Mouse (Mus musculus) forebrain, embryonic 16.5 days (tissue): ENCODE results near the gene Tdo2. TPM values are rescaled to one million over a fixed set of nuclear protein-coding genes. Genes with fewer than 3 reads are reported as not detected.

Experiments
- ATAC-seq: fragments of 200-750 bp; cut with Nextera tagmentation; 2 replicates; pipeline ENCODE4 v1.8.0; 2017; ENCODE audit warnings: mild to moderate bottlenecking, moderate library complexity
- H3K27ac ChIP-seq: fragments of 300-500 bp; sonication (generic); 2 replicates; pipeline ENCODE4 v1.5.1; 2014; ENCODE audit warnings: low read length, control low read depth
- H3K27me3 ChIP-seq: fragments of 300-500 bp; sonication (generic); replicated peaks from 2 replicates; pipeline ENCODE4 v1.6.1; 2014; ENCODE audit warnings: low read length; ENCODE audit not compliant: control insufficient read depth, insufficient read depth
- H3K36me3 ChIP-seq: fragments of 300-500 bp; sonication (generic); 2 replicates; pipeline ENCODE4 v1.6.1; 2014; ENCODE audit not compliant: control insufficient read depth, insufficient read depth
- H3K4me1 ChIP-seq: fragments of 300-500 bp; sonication (generic); replicated peaks from 2 replicates; pipeline ENCODE4 v1.6.1; 2014; ENCODE audit warnings: low read length; ENCODE audit not compliant: control insufficient read depth, insufficient read depth
- H3K4me2 ChIP-seq: fragments of 300-500 bp; sonication (generic); 2 replicates; pipeline ENCODE4 v1.6.1; 2014; ENCODE audit warnings: mild to moderate bottlenecking, low read length, control low read depth
- H3K4me3 ChIP-seq: fragments of 300-500 bp; sonication (generic); replicated peaks from 2 replicates; pipeline ENCODE4 v1.5.1; 2014; ENCODE audit warnings: mild to moderate bottlenecking, low read length, control low read depth
- H3K9ac ChIP-seq: fragments of 300-500 bp; sonication (generic); replicated peaks from 2 replicates; pipeline ENCODE4 v1.6.1; 2014; ENCODE audit warnings: low read depth, low read length, control low read depth
- H3K9me3 ChIP-seq: fragments of 300-500 bp; sonication (generic); 2 replicates; pipeline ENCODE4 v1.6.1; 2016; ENCODE audit warnings: low read length; ENCODE audit not compliant: control insufficient read depth
- WGBS: fragments of 180-500 bp; shearing (Covaris S2); extraction: QIAGEN DNeasy Blood & Tissue Kit; methylation state at CpG from one replicate; pipeline ENCODE4 v1.1.7; 2014; 5-methylcytosine and 5-hydroxymethylcytosine counted together
- polyA plus RNA-seq: library from polyadenylated mRNA; unstranded; fragments of >200 nt; fragmentation: Nextera tagmentation; extraction: Ambion mirVana; gene quantifications from 2 replicates; pipeline ENCODE4 v1.2.1, GENCODE M21; 2015

Tdo2 gene
- 0.97 and 1.3 TPM in 2 replicates for polyA plus RNA-seq

- Histone ChIP-seq H3K4me1 (no peaks in the 10 kb centered on the region), H3K9me3 (no peaks in the 10 kb centered on the region), H3K36me3 (no peaks in the 10 kb centered on the region), H3K4me2 (no peak within 1 kb of the TSS), H3K27ac (no peak within 1 kb of the TSS), H3K4me3 (no peak within 1 kb of the TSS), H3K27me3 (no peaks in the 10 kb centered on the region), H3K9ac (no peak within 1 kb of the TSS)
- ATAC-seq = no peak
Measured at GRCm38 (mm10) chr3:81976102-81976501, at the start of gene Tdo2. Gene Tdo2 (minus strand): TSS chr3:81976202.

- H3K36me3 ChIP-seq = no peaks in the 10 kb centered on the region
- no peak overlapping the region for H3K4me3 ChIP-seq
- WGBS = 76% methylated on average over 3 of the region's 3 CpGs
- no peak overlapping the region for H3K27ac ChIP-seq
- no peaks in the 10 kb centered on the region for H3K27me3 ChIP-seq
- H3K9me3 ChIP-seq = no peaks in the 10 kb centered on the region
- H3K9ac ChIP-seq = no peak overlapping the region
- H3K4me2 ChIP-seq = no peak overlapping the region
- no peaks in the 10 kb centered on the region for H3K4me1 ChIP-seq
- no peak for ATAC-seq
Measured at GRCm38 (mm10) chr3:82023065-82023464, 47.1 kb upstream of the Tdo2 start.

GRCm38 (mm10) chr3:82022421-82022920 is 46.5 kb upstream of the Tdo2 start:
- Histone ChIP-seq H3K27me3 (no peaks in the 10 kb centered on the region), H3K4me2 (no peak overlapping the region), H3K4me1 (no peaks in the 10 kb centered on the region), H3K4me3 (no peak overlapping the region), H3K27ac (no peak overlapping the region), H3K36me3 (no peaks in the 10 kb centered on the region), H3K9me3 (no peaks in the 10 kb centered on the region), H3K9ac (no peak overlapping the region)
- 93% methylated on average over 8 of the region's 8 CpGs for WGBS
- no peak for ATAC-seq

- no peaks in the 10 kb centered on the region for H3K9me3 ChIP-seq
- H3K4me3 ChIP-seq = no peak overlapping the region
- H3K36me3 ChIP-seq = no peaks in the 10 kb centered on the region
- H3K4me2 ChIP-seq = no peak overlapping the region
- no peaks in the 10 kb centered on the region; the same call in 1 of the 2 replicates for H3K4me1 ChIP-seq
- ATAC-seq = peak; percentile 78
- WGBS = 10% methylated on average over 7 of the region's 7 CpGs
- no peak overlapping the region for H3K27ac ChIP-seq
- no peak overlapping the region for H3K9ac ChIP-seq
- no peaks in the 10 kb centered on the region for H3K27me3 ChIP-seq
Measured at GRCm38 (mm10) chr3:82014148-82014703, 38.2 kb upstream of the Tdo2 start.

GRCm38 (mm10) chr3:82007002-82007401 is 31.0 kb upstream of the Tdo2 start:
- Histone ChIP-seq H3K9ac (no peak overlapping the region), H3K27ac (no peak overlapping the region), H3K9me3 (no peaks in the 10 kb centered on the region), H3K4me3 (no peak overlapping the region), H3K36me3 (no peaks in the 10 kb centered on the region), H3K4me2 (no peak overlapping the region), H3K27me3 (no peaks in the 10 kb centered on the region), H3K4me1 (no peaks in the 10 kb centered on the region)
- no peak for ATAC-seq
- WGBS = 87% methylated on average over 1 of the region's 1 CpGs

- Histone ChIP-seq H3K36me3 (no peaks in the 10 kb centered on the region), H3K4me1 (no peaks in the 10 kb centered on the region), H3K9ac (no peak overlapping the region), H3K4me2 (no peak overlapping the region), H3K9me3 (no peaks in the 10 kb centered on the region), H3K4me3 (no peak overlapping the region), H3K27ac (no peak overlapping the region), H3K27me3 (no peaks in the 10 kb centered on the region)
- WGBS = 0% methylated on average over 1 of the region's 1 CpGs
- peak; percentile 64 for ATAC-seq
Measured at GRCm38 (mm10) chr3:81995988-81996387, 20.0 kb upstream of the Tdo2 start.

GRCm38 (mm10) chr3:81995371-81995770 is 19.4 kb upstream of the Tdo2 start:
- Histone ChIP-seq H3K27me3 (no peaks in the 10 kb centered on the region), H3K4me2 (no peak overlapping the region), H3K4me1 (no peaks in the 10 kb centered on the region), H3K9ac (no peak overlapping the region), H3K4me3 (no peak overlapping the region), H3K27ac (no peak overlapping the region), H3K9me3 (no peaks in the 10 kb centered on the region), H3K36me3 (no peaks in the 10 kb centered on the region)
- 37% methylated on average over 4 of the region's 4 CpGs for WGBS
- no peak for ATAC-seq

GRCm38 (mm10) chr3:81990531-81990930 is 14.5 kb upstream of the Tdo2 start:
- Histone ChIP-seq H3K27ac (no peak overlapping the region), H3K4me2 (no peak overlapping the region), H3K9me3 (no peaks in the 10 kb centered on the region), H3K27me3 (no peaks in the 10 kb centered on the region), H3K4me1 (no peaks in the 10 kb centered on the region), H3K4me3 (no peak overlapping the region), H3K36me3 (no peaks in the 10 kb centered on the region), H3K9ac (no peak overlapping the region)
- WGBS = 59% methylated on average over 3 of the region's 3 CpGs
- ATAC-seq = no peak

GRCm38 (mm10) chr3:81989692-81990141 is 13.7 kb upstream of the Tdo2 start:
- no peak overlapping the region for H3K4me3 ChIP-seq
- no peak overlapping the region for H3K9ac ChIP-seq
- H3K4me1 ChIP-seq = no peaks in the 10 kb centered on the region
- 53% methylated on average over 2 of the region's 2 CpGs for WGBS
- no peaks in the 10 kb centered on the region for H3K9me3 ChIP-seq
- H3K4me2 ChIP-seq = no peak overlapping the region
- no peaks in the 10 kb centered on the region for H3K36me3 ChIP-seq
- H3K27ac ChIP-seq = no peak overlapping the region
- H3K27me3 ChIP-seq = no peaks in the 10 kb centered on the region
- no peak for ATAC-seq

GRCm38 (mm10) chr3:81987628-81988027 is 11.6 kb upstream of the Tdo2 start:
- no peaks in the 10 kb centered on the region for H3K4me1 ChIP-seq
- no peak for ATAC-seq
- no peak overlapping the region for H3K27ac ChIP-seq
- H3K36me3 ChIP-seq = no peaks in the 10 kb centered on the region
- no peaks in the 10 kb centered on the region for H3K9me3 ChIP-seq
- no peak overlapping the region for H3K9ac ChIP-seq
- no peak overlapping the region for H3K4me2 ChIP-seq
- H3K4me3 ChIP-seq = no peak overlapping the region
- WGBS = 89% methylated on average over 3 of the region's 3 CpGs
- no peaks in the 10 kb centered on the region for H3K27me3 ChIP-seq
